Mouse (Mus musculus) hindbrain, embryonic 16.5 days (tissue): ENCODE data around the gene Drg1. TPM values are rescaled to one million over a fixed set of nuclear protein-coding genes. Genes with fewer than 3 reads are reported as not detected.
"Not testable (repeated sequence)": the region's sequence is repeated elsewhere in the genome, so short reads cannot be mapped to it uniquely, and the experiment has no call there.

ENCODE experiments used
- ATAC-seq: fragments of 200-750 bp; cut with Nextera tagmentation; 2 replicates; pipeline ENCODE4 v1.8.0; 2017; ENCODE audit warnings: moderate TSS enrichment, moderate library complexity
- H3K27ac ChIP-seq: fragments of 300-500 bp; sonication (generic); 2 replicates; pipeline ENCODE4 v1.5.1; 2014; ENCODE audit warnings: low read depth, mild to moderate bottlenecking, control low read depth, low read length, moderate library complexity
- H3K27me3 ChIP-seq: fragments of 300-500 bp; sonication (generic); replicated peaks from 2 replicates; pipeline ENCODE4 v1.6.1; 2014; ENCODE audit warnings: low read length; ENCODE audit not compliant: control insufficient read depth, insufficient read depth
- H3K36me3 ChIP-seq: fragments of 300-500 bp; sonication (generic); 2 replicates; pipeline ENCODE4 v1.6.1; 2014; ENCODE audit warnings: mild to moderate bottlenecking, low read length, moderate library complexity, mixed read lengths; ENCODE audit not compliant: control insufficient read depth, insufficient read depth
- H3K4me1 ChIP-seq: fragments of 300-500 bp; sonication (generic); 2 replicates; pipeline ENCODE4 v1.6.1; 2014; ENCODE audit warnings: low read depth, low read length; ENCODE audit not compliant: control insufficient read depth, insufficient read depth
- H3K4me2 ChIP-seq: fragments of 300-500 bp; sonication (generic); 2 replicates; pipeline ENCODE4 v1.6.1; 2014; ENCODE audit warnings: mild to moderate bottlenecking, low read length, control low read depth, moderate library complexity
- H3K4me3 ChIP-seq: fragments of 300-500 bp; sonication (generic); 2 replicates; pipeline ENCODE4 v1.5.1; 2014; ENCODE audit warnings: mild to moderate bottlenecking, low read length, control low read depth, moderate library complexity
- H3K9ac ChIP-seq: fragments of 300-500 bp; sonication (generic); 2 replicates; pipeline ENCODE4 v1.6.1; 2014; ENCODE audit warnings: low read depth, mild to moderate bottlenecking, control low read depth, low read length, moderate library complexity
- H3K9me3 ChIP-seq: fragments of 300-500 bp; sonication (generic); 2 replicates; pipeline ENCODE4 v1.6.1; 2014; ENCODE audit warnings: mild to moderate bottlenecking, low read length, moderate library complexity; ENCODE audit not compliant: control insufficient read depth
- WGBS: fragments of 180-500 bp; shearing (Covaris S2); extraction: QIAGEN DNeasy Blood & Tissue Kit; methylation state at CpG from one replicate; pipeline ENCODE4 v1.1.7; 2014; 5-methylcytosine and 5-hydroxymethylcytosine counted together
- polyA plus RNA-seq: library from polyadenylated mRNA; unstranded; fragments of >200 nt; fragmentation: Nextera tagmentation; extraction: Ambion mirVana; gene quantifications from 2 replicates; pipeline ENCODE4 v1.2.1, GENCODE M21; 2015

Drg1 gene
- polyA plus RNA-seq, 1 experiment from 2014 or later: 207 TPM

- H3K4me1 ChIP-seq, H3K4me3 ChIP-seq, H3K9ac ChIP-seq, H3K27ac ChIP-seq, H3K9me3 ChIP-seq, H3K27me3 ChIP-seq, H3K4me2 ChIP-seq, H3K36me3 ChIP-seq: not testable (repeated sequence)
- ATAC-seq: peak; percentile 31
- 85% methylated on average over 1 of the region's 1 CpGs for WGBS
Measured at GRCm38 (mm10) chr11:3153666-3154397, 112.4 kb downstream of the Drg1 start.

- H3K36me3 ChIP-seq, H3K9ac ChIP-seq, H3K4me2 ChIP-seq, H3K9me3 ChIP-seq, H3K27me3 ChIP-seq, H3K4me3 ChIP-seq, H3K27ac ChIP-seq, H3K4me1 ChIP-seq: not testable (repeated sequence)
- 92% methylated on average over 4 of the region's 4 CpGs for WGBS
- peak; percentile 50; the same call in 1 of the 2 replicates for ATAC-seq
Measured at GRCm38 (mm10) chr11:3151358-3151757, 114.9 kb downstream of the Drg1 start.

GRCm38 (mm10) chr11:3150677-3151003, 115.6 kb downstream of the Drg1 start:
- not testable (repeated sequence) for H3K27me3 ChIP-seq, H3K4me3 ChIP-seq, H3K9ac ChIP-seq, H3K27ac ChIP-seq, H3K36me3 ChIP-seq, H3K4me2 ChIP-seq, H3K9me3 ChIP-seq, ATAC-seq, H3K4me1 ChIP-seq
- 97% methylated on average over 12 of the region's 12 CpGs for WGBS

GRCm38 (mm10) chr11:3150003-3150676, 116.1 kb downstream of the Drg1 start:
- WGBS: 96% methylated on average over 18 of the region's 24 CpGs
- not testable (repeated sequence) for H3K27ac ChIP-seq, H3K4me2 ChIP-seq, H3K4me3 ChIP-seq, H3K9me3 ChIP-seq, ATAC-seq, H3K36me3 ChIP-seq, H3K9ac ChIP-seq, H3K27me3 ChIP-seq, H3K4me1 ChIP-seq

GRCm38 (mm10) chr11:3149471-3149870, 116.7 kb downstream of the Drg1 start:
- H3K27ac ChIP-seq, H3K36me3 ChIP-seq, H3K9me3 ChIP-seq, H3K4me1 ChIP-seq, H3K4me3 ChIP-seq, H3K27me3 ChIP-seq, H3K9ac ChIP-seq, ATAC-seq, H3K4me2 ChIP-seq: not testable (repeated sequence)
- 100% methylated on average over 4 of the region's 4 CpGs for WGBS

GRCm38 (mm10) chr11:3146806-3147205, 119.4 kb downstream of the Drg1 start:
- not testable (repeated sequence) for H3K27me3 ChIP-seq, H3K4me1 ChIP-seq, H3K36me3 ChIP-seq, H3K27ac ChIP-seq, H3K9ac ChIP-seq, ATAC-seq, H3K9me3 ChIP-seq, H3K4me3 ChIP-seq, H3K4me2 ChIP-seq
- 76% methylated on average over 2 of the region's 2 CpGs for WGBS

- not testable (repeated sequence) for ATAC-seq, H3K9me3 ChIP-seq, H3K4me1 ChIP-seq
Measured at GRCm38 (mm10) chr11:3145359-3146165, 120.7 kb downstream of the Drg1 start.

GRCm38 (mm10) chr11:3143984-3144383, 122.2 kb downstream of the Drg1 start:
- H3K9ac ChIP-seq, ATAC-seq, H3K36me3 ChIP-seq, H3K27me3 ChIP-seq, H3K4me3 ChIP-seq, H3K4me2 ChIP-seq, H3K27ac ChIP-seq, H3K4me1 ChIP-seq, H3K9me3 ChIP-seq: not testable (repeated sequence)
- WGBS: 75% methylated on average over 3 of the region's 3 CpGs

More at GRCm38 (mm10) chr11:3145359-3146165, 120.7 kb downstream of the Drg1 start:
- H3K27ac ChIP-seq, H3K27me3 ChIP-seq, H3K9ac ChIP-seq, H3K36me3 ChIP-seq, H3K4me3 ChIP-seq, H3K4me2 ChIP-seq: not testable (repeated sequence)
- WGBS: 74% methylated on average over 7 of the region's 9 CpGs

GRCm38 (mm10) chr11:3142413-3142812, 123.8 kb downstream of the Drg1 start:
- 84% methylated on average over 4 of the region's 5 CpGs for WGBS
- not testable (repeated sequence) for H3K9ac ChIP-seq, H3K4me1 ChIP-seq, H3K9me3 ChIP-seq, H3K27ac ChIP-seq, H3K4me3 ChIP-seq, H3K27me3 ChIP-seq, H3K36me3 ChIP-seq, H3K4me2 ChIP-seq
- peak; percentile 71 for ATAC-seq
